Comparison of ENCODE assay signal across 8 mouse cellular contexts in the genomic region with DNA sequence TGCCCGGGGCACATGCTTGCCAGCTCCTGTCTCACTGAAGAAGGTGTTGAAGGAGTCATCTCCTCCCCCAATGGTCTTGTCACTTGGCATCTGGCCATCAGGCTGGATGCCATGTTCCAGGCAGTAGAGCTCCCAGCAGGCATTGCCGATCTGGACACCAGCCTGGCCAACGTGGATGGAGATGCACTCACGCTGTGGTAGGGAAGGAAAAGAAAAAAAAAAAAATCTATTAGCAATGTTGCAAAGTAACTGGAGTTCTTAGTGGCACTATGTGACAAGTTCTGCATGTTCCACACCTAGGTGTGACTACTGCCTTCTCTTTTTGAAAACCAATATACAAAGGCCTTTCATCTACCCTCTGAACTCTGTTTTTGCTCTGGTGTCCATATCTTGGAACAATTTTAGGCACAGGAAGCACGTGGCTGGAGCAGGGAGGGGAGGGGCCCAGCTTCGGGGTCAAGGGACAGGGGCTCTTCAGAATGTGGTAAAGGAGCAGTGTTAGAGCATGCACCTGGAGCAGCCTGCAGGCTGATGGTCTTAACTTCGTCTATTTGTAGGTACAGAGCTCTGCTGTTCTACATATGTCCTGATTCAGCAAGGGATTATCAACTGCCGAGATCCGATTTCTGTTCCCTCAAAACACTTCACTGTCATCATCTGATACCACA. TPM values are rescaled to one million over a fixed set of nuclear protein-coding genes. Genes with fewer than 3 reads are reported as not detected.
DNase-seq lines count a peak whose midpoint lies in the region; ATAC-seq and TF ChIP-seq lines count a peak whose summit lies in the region.
"Not testable (repeated sequence)": the region's sequence is repeated elsewhere in the genome, so short reads cannot be mapped to it uniquely, and the experiment has no call there.
"Had no signal": no experiment of that assay in that cellular context is flagged by ENCODE, and none has a peak within 500 bp of the region (broad histone marks: within the 10 kb centered on the region; RNA-seq: fewer than 3 reads in every experiment).

No protein-coding gene starts in this region.

- WGBS in forebrain, embryonic 15.5 days = 10% methylated on average over 8 of the region's 9 CpGs
- 23% methylated on average over 8 of the region's 9 CpGs for WGBS in hindbrain, embryonic 10.5 days
- WGBS in lung, embryonic 15.5 days = 5% methylated on average over 8 of the region's 9 CpGs
- WGBS in neural tube, embryonic 15.5 days = 18% methylated on average over 8 of the region's 9 CpGs

- not testable (repeated sequence) for H3K9me3 ChIP-seq in forebrain, embryonic 15.5 days; hindbrain, embryonic 10.5 days; lung, embryonic 15.5 days; neural tube, embryonic 15.5 days (replicated peaks)

- TF ChIP-seq POLR2A in cortical plate, adult 2 months (IDR thresholded peaks at IDR 0.05; ENCODE audit: extremely low read depth, insufficient read depth, low read length) = not testable (repeated sequence)

- H3K27ac ChIP-seq in cortical plate, adult 2 months (ENCODE audit: insufficient read depth, low read length) = peak overlapping the region; percentile 35; the same call in 1 of the 2 replicates
- peak overlapping the region; percentile 99 for H3K27ac ChIP-seq in forebrain, embryonic 15.5 days (replicated peaks)
- H3K27ac ChIP-seq in hindbrain, embryonic 10.5 days = peak overlapping the region; percentile 96
- H3K27ac ChIP-seq in left cerebral cortex, adult 2 months = peak overlapping the region; percentile 98
- peak overlapping the region; percentile 97 for H3K27ac ChIP-seq in lung, embryonic 15.5 days
- peak overlapping the region; percentile 99 for H3K27ac ChIP-seq in neural tube, embryonic 15.5 days (replicated peaks)

- peak overlapping the region; percentile 90 for H3K9ac ChIP-seq in forebrain, embryonic 15.5 days (replicated peaks)
- H3K9ac ChIP-seq in lung, embryonic 15.5 days = peak overlapping the region; percentile 79
- H3K9ac ChIP-seq in neural tube, embryonic 15.5 days (replicated peaks) = peak overlapping the region; percentile 90

- peaks cover 11% of the 10 kb centered on the region for H3K36me3 ChIP-seq in forebrain, embryonic 15.5 days
- H3K36me3 ChIP-seq in hindbrain, embryonic 10.5 days = peaks cover 23% of the 10 kb centered on the region
- H3K36me3 ChIP-seq in lung, embryonic 15.5 days = peaks cover 13% of the 10 kb centered on the region
- H3K36me3 ChIP-seq in neural tube, embryonic 15.5 days = not testable (repeated sequence)

- H3K4me2 ChIP-seq in forebrain, embryonic 15.5 days (replicated peaks) = peak overlapping the region; percentile 73
- peak overlapping the region; percentile 90 for H3K4me2 ChIP-seq in lung, embryonic 15.5 days
- peak overlapping the region; percentile 66 for H3K4me2 ChIP-seq in neural tube, embryonic 15.5 days

- not testable (repeated sequence) for H3K27me3 ChIP-seq in forebrain, embryonic 15.5 days; hindbrain, embryonic 10.5 days (ENCODE audit: insufficient read depth, poor library complexity, severe bottlenecking); lung, embryonic 15.5 days; neural tube, embryonic 15.5 days (replicated peaks)

- intact Hi-C loops in left cerebral cortex, adult 2 months (cut with DNase I) = not testable (repeated sequence)

- DNase-seq in adipocyte (ENCODE audit: low spot score) = peak; percentile 53
- DNase-seq in hindbrain, embryonic 10.5 days (ENCODE audit: low spot score); left cerebral cortex, adult 2 months (ENCODE audit: extremely low spot score in 1 of 2, low spot score in 2 of 2): not testable (repeated sequence)

- H3K4me1 ChIP-seq in cortical plate, adult 2 months (ENCODE audit: control insufficient read depth, insufficient read depth, low read length) = not testable (repeated sequence)
- H3K4me1 ChIP-seq in forebrain, embryonic 15.5 days = peaks cover 39% of the 10 kb centered on the region
- H3K4me1 ChIP-seq in hindbrain, embryonic 10.5 days (replicated peaks) = peaks cover 34% of the 10 kb centered on the region
- peaks cover 29% of the 10 kb centered on the region for H3K4me1 ChIP-seq in lung, embryonic 15.5 days
- H3K4me1 ChIP-seq in neural tube, embryonic 15.5 days = peaks cover 36% of the 10 kb centered on the region

- TF ChIP-seq CTCF in cortical plate, adult 2 months (IDR thresholded peaks at IDR 0.05; ENCODE audit: extremely low read depth, insufficient read depth, low read length); left cerebral cortex, adult 2 months (IDR thresholded peaks at IDR 0.05): not testable (repeated sequence)

- H3K4me3 ChIP-seq in cortical plate, adult 2 months (ENCODE audit: insufficient read depth, low read length) = peak overlapping the region; percentile 73
- peak overlapping the region; percentile 76 for H3K4me3 ChIP-seq in forebrain, embryonic 15.5 days
- H3K4me3 ChIP-seq in hindbrain, embryonic 10.5 days = peak overlapping the region; percentile 68
- H3K4me3 ChIP-seq in left cerebral cortex, adult 2 months = peak overlapping the region; percentile 86
- H3K4me3 ChIP-seq in lung, embryonic 15.5 days = peak overlapping the region; percentile 72
- peak overlapping the region; percentile 72 for H3K4me3 ChIP-seq in neural tube, embryonic 15.5 days (replicated peaks)

- peak; percentile 38; the same call in 1 of the 2 replicates for ATAC-seq in forebrain, embryonic 15.5 days (replicated peaks)
- ATAC-seq in lung, embryonic 15.5 days (ENCODE audit: borderline replicate concordance, extremely low read depth, low FRiP score, low TSS enrichment) = 0 out of 2 replicates have a peak, but pooled peaks have one; percentile 9
- ATAC-seq in neural tube, embryonic 15.5 days (ENCODE audit: low FRiP score) = not testable (repeated sequence)

RNA-seq across cellular contexts. Expression of a gene that starts 1.2 kb away (rescaled TPM):
- 1,160 and 1,231 TPM in 2 replicates for polyA plus RNA-seq in cortical plate, adult 2 months (2012; rRNA removed)
- 1,138 and 1,204 TPM in 2 replicates for polyA plus RNA-seq in forebrain, embryonic 15.5 days (2015; fragmentation: Nextera tagmentation; extraction: Ambion mirVana)
- polyA plus RNA-seq in hindbrain, embryonic 10.5 days (2016; fragmentation: Nextera tagmentation; extraction: Ambion mirVana) = 2,254 and 2,463 TPM in 2 replicates
- 100 to 1,000 TPM; 509 to 550 TPM for total RNA-seq in left cerebral cortex, adult 2 months (2021)
- polyA plus RNA-seq in lung, embryonic 15.5 days (2015; fragmentation: Nextera tagmentation; extraction: Ambion mirVana) = 1,916 and 1,998 TPM in 2 replicates
- 1,446 and 1,534 TPM in 2 replicates for polyA plus RNA-seq in neural tube, embryonic 15.5 days (2015; fragmentation: Nextera tagmentation; extraction: Ambion mirVana)

RNA-seq across cellular contexts. Expression of a gene that starts 15.1 kb away (rescaled TPM):
- 24.7 and 27.1 TPM in 2 replicates for polyA plus RNA-seq in cortical plate, adult 2 months (2012; rRNA removed)
- polyA plus RNA-seq in forebrain, embryonic 15.5 days (2015; fragmentation: Nextera tagmentation; extraction: Ambion mirVana) = 43.2 and 45.2 TPM in 2 replicates
- polyA plus RNA-seq in hindbrain, embryonic 10.5 days (2016; fragmentation: Nextera tagmentation; extraction: Ambion mirVana) = 22.3 and 25.5 TPM in 2 replicates
- total RNA-seq in left cerebral cortex, adult 2 months (2021) = 10 to 100 TPM; 17.8 to 19.1 TPM
- polyA plus RNA-seq in lung, embryonic 15.5 days (2015; fragmentation: Nextera tagmentation; extraction: Ambion mirVana) = 14.8 and 15.8 TPM in 2 replicates
- polyA plus RNA-seq in neural tube, embryonic 15.5 days (2015; fragmentation: Nextera tagmentation; extraction: Ambion mirVana) = 27.9 and 28.6 TPM in 2 replicates

RNA-seq across cellular contexts. Expression of a gene that starts 20.2 kb away (rescaled TPM):
- polyA plus RNA-seq in cortical plate, adult 2 months (2012; rRNA removed) = 0.35 and 0.55 TPM in 2 replicates
- polyA plus RNA-seq in forebrain, embryonic 15.5 days (2015; fragmentation: Nextera tagmentation; extraction: Ambion mirVana) = not detected in 2 replicates
- not detected in 2 replicates for polyA plus RNA-seq in hindbrain, embryonic 10.5 days (2016; fragmentation: Nextera tagmentation; extraction: Ambion mirVana)
- not detected for total RNA-seq in left cerebral cortex, adult 2 months (2021)
- not detected in 2 replicates for polyA plus RNA-seq in lung, embryonic 15.5 days (2015; fragmentation: Nextera tagmentation; extraction: Ambion mirVana)
- polyA plus RNA-seq in neural tube, embryonic 15.5 days (2015; fragmentation: Nextera tagmentation; extraction: Ambion mirVana) = not detected in 2 replicates
- total RNA-seq: heart, adult 8-10 months had no signal

RNA-seq across cellular contexts. Expression of a gene that starts 20.4 kb away (rescaled TPM):
- polyA plus RNA-seq in cortical plate, adult 2 months (2012; rRNA removed) = 1,321 and 1,512 TPM in 2 replicates
- polyA plus RNA-seq in forebrain, embryonic 15.5 days (2015; fragmentation: Nextera tagmentation; extraction: Ambion mirVana) = 14,933 and 15,115 TPM in 2 replicates
- 4,838 and 8,764 TPM in 2 replicates for polyA plus RNA-seq in hindbrain, embryonic 10.5 days (2016; fragmentation: Nextera tagmentation; extraction: Ambion mirVana)
- total RNA-seq in left cerebral cortex, adult 2 months (2021) = 100 to 1,000 TPM; 817 to 827 TPM
- 1,060 and 1,067 TPM in 2 replicates for polyA plus RNA-seq in lung, embryonic 15.5 days (2015; fragmentation: Nextera tagmentation; extraction: Ambion mirVana)
- polyA plus RNA-seq in neural tube, embryonic 15.5 days (2015; fragmentation: Nextera tagmentation; extraction: Ambion mirVana) = 10,639 and 13,509 TPM in 2 replicates

RNA-seq across cellular contexts. Expression of a gene that starts 34.8 kb away (rescaled TPM):
- polyA plus RNA-seq in cortical plate, adult 2 months (2012; rRNA removed) = 0.25 and 0.28 TPM in 2 replicates
- 0.52 and 0.68 TPM in 2 replicates for polyA plus RNA-seq in forebrain, embryonic 15.5 days (2015; fragmentation: Nextera tagmentation; extraction: Ambion mirVana)
- 0.42 and 0.46 TPM in 2 replicates for polyA plus RNA-seq in hindbrain, embryonic 10.5 days (2016; fragmentation: Nextera tagmentation; extraction: Ambion mirVana)
- under 1 TPM in 1 of 2 experiments, not detected in 1; 0.28 TPM for total RNA-seq in left cerebral cortex, adult 2 months (2021)
- polyA plus RNA-seq in lung, embryonic 15.5 days (2015; fragmentation: Nextera tagmentation; extraction: Ambion mirVana) = 2.3 and 2.8 TPM in 2 replicates
- polyA plus RNA-seq in neural tube, embryonic 15.5 days (2015; fragmentation: Nextera tagmentation; extraction: Ambion mirVana) = 2.5 and 3.2 TPM in 2 replicates

Comparison
In these comparisons a context has a peak if more than half of its experiments do, and no peak if none do; other contexts are left out.
1. H3K27ac ChIP-seq: peak in every context shown above with its lines; median percentile 99 in forebrain, embryonic 15.5 days; 99 in neural tube, embryonic 15.5 days; 98 in left cerebral cortex, adult 2 months; 97 in lung, embryonic 15.5 days; 96 in hindbrain, embryonic 10.5 days; 35 in cortical plate, adult 2 months.